ENCODE assay signal across 7 mouse cellular contexts in genomic region chr4:123248971-123249567, GRCm38 (mm10). TPM values are rescaled to one million over a fixed set of nuclear protein-coding genes. Genes with fewer than 3 reads are reported as not detected.
DNase-seq lines count a peak whose midpoint lies in the region; ATAC-seq and TF ChIP-seq lines count a peak whose summit lies in the region.

No protein-coding gene starts in this region.

- H3K4me3 ChIP-seq in layer of hippocampus, adult 2 months, result no peak overlapping the region

- peak overlapping the region; percentile 78 for H3K27ac ChIP-seq in layer of hippocampus, adult 2 months

- ATAC-seq in erythroblast, adult 5-6 weeks (replicated peaks; ENCODE audit: low FRiP score, poor library complexity, severe bottlenecking), result no peak

- peak; percentile 43 to 52 for DNase-seq in adrenal gland, adult 18-20 months (ENCODE audit: low spot score in 2 of 2)
- DNase-seq in adrenal gland, postnatal 36 days, result peak; percentile 82 to 86
- DNase-seq in gastrocnemius, postnatal 10 days, result peak; percentile 73
- DNase-seq in layer of hippocampus, adult 2 months (ENCODE audit: low spot score in 2 of 2), result peak; percentile 60 to 84
- DNase-seq in lung, postnatal 36 days, result peak; percentile 70
- no peak for DNase-seq in thymus, postnatal 4 days

- TF ChIP-seq CTCF in layer of hippocampus, adult 2 months (conservative IDR thresholded peaks at IDR 0.05), result peak; percentile 58

RNA-seq across cellular contexts. Expression of gene Pabpc4, which starts 13.1 kb away (rescaled TPM):
- 10 to 100 TPM; 93.9 to 99.8 TPM for total RNA-seq in adrenal gland, adult 18-20 months (2021)
- 100 to 1,000 TPM in 1 of 2 experiments, 10 to 100 TPM in 1; 98.0 to 113 TPM for total RNA-seq in adrenal gland, postnatal 36 days (2021)
- 100 to 1,000 TPM; 279 to 289 TPM for total RNA-seq in gastrocnemius, postnatal 10 days (2021)
- total RNA-seq in layer of hippocampus, adult 2 months (2021), result 10 to 100 TPM; 45.9 to 47.6 TPM
- total RNA-seq in erythroblast, adult 5-6 weeks (2015; ENCODE audit: low replicate concordance), result 139 and 182 TPM in 2 replicates
- 218 and 250 TPM in 2 replicates for total RNA-seq in erythroblast, adult 5-6 weeks (2017; ENCODE audit: low replicate concordance)

RNA-seq across cellular contexts. Expression of gene Heyl, which starts 15.7 kb away (rescaled TPM):
- total RNA-seq in adrenal gland, adult 18-20 months (2021), result 10 to 100 TPM in 1 of 2 experiments, 1 to 10 TPM in 1; 4.7 to 11.3 TPM
- 1 to 10 TPM; 6.2 to 8.6 TPM for total RNA-seq in adrenal gland, postnatal 36 days (2021)
- total RNA-seq in gastrocnemius, postnatal 10 days (2021), result 10 to 100 TPM; 21.2 to 27.4 TPM
- 1 to 10 TPM; 3.1 to 3.3 TPM for total RNA-seq in layer of hippocampus, adult 2 months (2021)
- total RNA-seq in erythroblast, adult 5-6 weeks (2015; ENCODE audit: low replicate concordance), result 0.21 TPM in 1 of 2 replicates, not detected in the other
- not detected in 2 replicates for total RNA-seq in erythroblast, adult 5-6 weeks (2017; ENCODE audit: low replicate concordance)

RNA-seq across cellular contexts. Expression of gene Nt5c1a, which starts 47.8 kb away (rescaled TPM):
- 10 to 100 TPM; 46.6 to 52.5 TPM for total RNA-seq in adrenal gland, adult 18-20 months (2021)
- total RNA-seq in adrenal gland, postnatal 36 days (2021), result 10 to 100 TPM; 44.9 to 55.3 TPM
- 10 to 100 TPM in 1 of 2 experiments, 1 to 10 TPM in 1; 9.9 to 10.7 TPM for total RNA-seq in gastrocnemius, postnatal 10 days (2021)
- total RNA-seq in layer of hippocampus, adult 2 months (2021), result 10 to 100 TPM; 14.5 to 15.2 TPM
- not detected in 2 replicates for total RNA-seq in erythroblast, adult 5-6 weeks (2015; ENCODE audit: low replicate concordance)
- total RNA-seq in erythroblast, adult 5-6 weeks (2017; ENCODE audit: low replicate concordance), result not detected in 2 replicates

Comparison
In these comparisons a context has a peak if more than half of its experiments do, and no peak if none do; other contexts are left out.
1. RNA of gene Nt5c1a, which starts 47.8 kb away (total RNA-seq): 44.9 to 55.3 TPM in adrenal gland, postnatal 36 days, 46.6 to 52.5 TPM in adrenal gland, adult 18-20 months, 14.5 to 15.2 TPM in layer of hippocampus, adult 2 months and 9.9 to 10.7 TPM in gastrocnemius, postnatal 10 days; not detected in erythroblast, adult 5-6 weeks; every median in the first group is over 10 times any median in the second.